Mouse (Mus musculus) thymus, postnatal 10 days (tissue): Measurements from ENCODE around the gene Hhex.

Experiments
- DNase-seq, 2 experiments: peaks; one replicate each; pipeline ENCODE4 v3.0.0; 2021; ENCODE audit warnings: low spot score in 2 of 2

The Hhex gene

GRCm38 (mm10) chr19:37434263-37434951, at the start of gene Hhex:
Hhex (plus strand) TSS chr19:37434810.
- DNase-seq = peak; percentile 23 to 39

GRCm38 (mm10) chr19:37386126-37386525, 48.5 kb upstream of the Hhex start:
- DNase-seq = no peak

GRCm38 (mm10) chr19:37391869-37392268, 42.7 kb upstream of the Hhex start:
- no peak for DNase-seq

GRCm38 (mm10) chr19:37396279-37396678, 38.3 kb upstream of the Hhex start:
- DNase-seq = no peak

GRCm38 (mm10) chr19:37400936-37401335, 33.7 kb upstream of the Hhex start:
- no peak for DNase-seq

GRCm38 (mm10) chr19:37418294-37418693, 16.3 kb upstream of the Hhex start:
- DNase-seq = peak in 1 of 2 experiments; percentile 23

- DNase-seq = peak; percentile 11 to 62
These were observed 15.0 kb upstream of the Hhex start for GRCm38 (mm10) chr19:37419613-37420012.

GRCm38 (mm10) chr19:37428589-37428988, 6.0 kb upstream of the Hhex start:
- no peak for DNase-seq

GRCm38 (mm10) chr19:37431139-37431756, 3.4 kb upstream of the Hhex start:
- no peak for DNase-seq

GRCm38 (mm10) chr19:37432868-37433570, 1.6 kb upstream of the Hhex start:
- no peak for DNase-seq

- DNase-seq = no peak
These were observed 731 bp upstream of the Hhex start for GRCm38 (mm10) chr19:37433895-37434262.

GRCm38 (mm10) chr19:37435041-37435852, 637 bp downstream of the Hhex start:
- DNase-seq = peak in 1 of 2 experiments; percentile 9

GRCm38 (mm10) chr19:37435853-37436174, 1.2 kb downstream of the Hhex start:
- DNase-seq = no peak

GRCm38 (mm10) chr19:37436514-37437288, 2.1 kb downstream of the Hhex start:
- DNase-seq = no peak

GRCm38 (mm10) chr19:37437289-37437606, 2.6 kb downstream of the Hhex start:
- DNase-seq = no peak

- DNase-seq = no peak
These were observed 5.6 kb downstream of the Hhex start for GRCm38 (mm10) chr19:37440181-37440580.

GRCm38 (mm10) chr19:37440708-37441475, 6.3 kb downstream of the Hhex start:
- no peak for DNase-seq

- no peak for DNase-seq
These were observed 8.1 kb downstream of the Hhex start for GRCm38 (mm10) chr19:37442524-37443286.

- no peak for DNase-seq
These were observed 9.1 kb downstream of the Hhex start for GRCm38 (mm10) chr19:37443631-37444140.

GRCm38 (mm10) chr19:37448212-37448611, 13.6 kb downstream of the Hhex start:
- DNase-seq = no peak
